ENCODE assay signal across 10 mouse cellular contexts in the genomic region with DNA sequence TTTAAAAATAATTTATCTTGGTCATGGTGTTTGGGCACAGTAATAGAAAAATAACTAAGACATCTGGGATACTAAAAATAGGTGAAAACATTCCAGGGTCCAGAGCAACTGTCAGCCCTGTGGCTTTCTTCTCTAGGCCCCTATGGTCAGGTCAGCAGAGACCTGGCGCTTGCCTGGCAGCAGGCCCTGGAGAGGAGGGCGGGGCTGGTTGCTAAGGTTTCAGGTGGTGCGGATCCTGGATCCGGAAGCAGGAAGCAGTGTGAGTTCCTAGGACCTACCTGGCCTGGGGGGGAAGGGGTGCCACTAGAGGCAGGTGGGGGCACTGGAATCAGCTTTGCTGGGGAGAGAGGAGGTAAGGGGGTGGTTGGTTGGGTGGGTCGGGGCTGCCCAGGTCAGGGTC. TPM values are rescaled to one million over a fixed set of nuclear protein-coding genes. Genes with fewer than 3 reads are reported as not detected.
DNase-seq lines count a peak whose midpoint lies in the region; ATAC-seq and TF ChIP-seq lines count a peak whose summit lies in the region.
"Had no signal": no experiment of that assay in that cellular context is flagged by ENCODE, and none has a peak within 500 bp of the region (broad histone marks: within the 10 kb centered on the region; RNA-seq: fewer than 3 reads in every experiment).

TSS of gene Smim22 (plus strand) at position 222 of the 400 bp plus-strand sequence.

- no peak for TF ChIP-seq POLR2A in kidney, adult 2 months (IDR thresholded peaks at IDR 0.05; ENCODE audit: low read depth, low read length)

- 38% methylated on average over 5 of the region's 5 CpGs for WGBS in kidney, adult 2 months
- WGBS in liver, embryonic 16.5 days (ENCODE audit: insufficient replicate concordance), result 64% methylated on average over 5 of the region's 5 CpGs

- H3K9ac ChIP-seq in liver, embryonic 16.5 days (ENCODE audit: low read depth, low read length), result no peak within 1 kb of the TSS

- H3K36me3 ChIP-seq in kidney, adult 2 months (ENCODE audit: control insufficient read depth, insufficient read depth, low read length), result no peaks in the 10 kb centered on the region
- H3K36me3 ChIP-seq in liver, embryonic 16.5 days (ENCODE audit: control insufficient read depth, insufficient read depth), result no peaks in the 10 kb centered on the region

- H3K27ac ChIP-seq in kidney, adult 2 months (ENCODE audit: insufficient read depth, low read depth, low read length), result peak within 1 kb of the TSS; percentile 76
- H3K27ac ChIP-seq in liver, embryonic 16.5 days (ENCODE audit: low read length), result no peak within 1 kb of the TSS

- TF ChIP-seq CTCF in kidney, adult 2 months (conservative IDR thresholded peaks at IDR 0.05; ENCODE audit: insufficient read depth, insufficient read length, low read depth, low read length), result no peak

- no peak within 1 kb of the TSS for H3K4me2 ChIP-seq in liver, embryonic 16.5 days (ENCODE audit: low read depth, low read length)

- DNase-seq in thymus, postnatal 0 days (ENCODE audit: low spot score), result no peak
- no peak for DNase-seq in thymus, postnatal 25 days
- peak; percentile 90 for DNase-seq in kidney, adult 2 months
- peak; percentile 40 for DNase-seq in urinary bladder, postnatal 25 days (ENCODE audit: low spot score)
- no peak for DNase-seq in spleen, postnatal 36 days (ENCODE audit: low spot score in 2 of 2)
- no peak for DNase-seq in frontal cortex, postnatal 25 days (ENCODE audit: low spot score in 2 of 2)
- DNase-seq: cerebellum, adult 11 months had no signal

- peaks cover 8% of the 10 kb centered on the region for H3K4me1 ChIP-seq in kidney, adult 2 months (ENCODE audit: control insufficient read depth, insufficient read depth, low read length)
- peaks cover 12% of the 10 kb centered on the region for H3K4me1 ChIP-seq in liver, embryonic 16.5 days (ENCODE audit: control insufficient read depth, low read depth, low read length)

- H3K4me3 ChIP-seq in kidney, adult 2 months (ENCODE audit: insufficient read depth, low read depth, low read length), result peak within 1 kb of the TSS; percentile 48
- no peak within 1 kb of the TSS for H3K4me3 ChIP-seq in liver, embryonic 16.5 days (ENCODE audit: low read depth, low read length)

- peak; percentile 48 for ATAC-seq in liver, embryonic 16.5 days (ENCODE audit: low read depth)
- no peak for ATAC-seq in megakaryocyte-erythroid progenitor cell, adult 5-6 weeks (replicated peaks; ENCODE audit: low FRiP score, low TSS enrichment, poor library complexity, severe bottlenecking)

- no peaks in the 10 kb centered on the region for H3K9me3 ChIP-seq in liver, embryonic 16.5 days (replicated peaks; ENCODE audit: control insufficient read depth, low read length)

- no peaks in the 10 kb centered on the region for H3K27me3 ChIP-seq in kidney, adult 2 months (replicated peaks; ENCODE audit: control insufficient read depth, insufficient read depth, low read length)
- no peaks in the 10 kb centered on the region for H3K27me3 ChIP-seq in liver, embryonic 16.5 days (ENCODE audit: control insufficient read depth, insufficient read depth, low read depth, low read length)

RNA-seq across cellular contexts. Expression of gene Smim22, which starts in this region (rescaled TPM):
- 6.4 and 11.7 TPM in 2 replicates for polyA plus RNA-seq in thymus, postnatal 0 days (2015; fragmentation: Nextera tagmentation; extraction: Ambion mirVana)
- 156 and 232 TPM in 2 replicates for polyA plus RNA-seq in kidney, adult 2 months (2012; rRNA removed)
- 9.0 and 9.4 TPM in 2 replicates for polyA plus RNA-seq in liver, embryonic 16.5 days (2015; fragmentation: Nextera tagmentation; extraction: Ambion mirVana)
- not detected in 2 replicates for total RNA-seq in megakaryocyte-erythroid progenitor cell, adult 5-6 weeks (2014; fragmentation: Nextera tagmentation)
- total RNA-seq in megakaryocyte-erythroid progenitor cell, adult 5-6 weeks (2017), result not detected in 2 replicates
- total RNA-seq: megakaryocyte progenitor cell, adult 5-6 weeks had no signal

Comparison
In these comparisons a context has a peak if more than half of its experiments do, and no peak if none do; other contexts are left out.
1. RNA of gene Smim22 (polyA plus RNA-seq): 156 to 232 TPM in kidney, adult 2 months; 6.4 to 11.7 TPM in thymus, postnatal 0 days and 9.0 to 9.4 TPM in liver, embryonic 16.5 days; every median in the first group is over 10 times any median in the second.
2. DNase-seq: peak in kidney, adult 2 months (single experiment) and urinary bladder, postnatal 25 days (single experiment); none in thymus, postnatal 0 days (single experiment), thymus, postnatal 25 days (single experiment), spleen, postnatal 36 days (0 of 2) and frontal cortex, postnatal 25 days (0 of 2).